Mouse (Mus musculus) frontal cortex, adult 2 months (tissue): ENCODE measurements around the gene Hpca. TPM values are rescaled to one million over a fixed set of nuclear protein-coding genes. Genes with fewer than 3 reads are reported as not detected.

Experiments used
- DNase-seq, 2 experiments: peaks; one replicate each; pipeline ENCODE4 v3.0.0; 2022; ENCODE audit warnings: low spot score in 1 of 2; ENCODE audit errors: extremely low spot score in 1 of 2
- polyA plus RNA-seq: library from polyadenylated mRNA; depleted of rRNA; stranded (reverse); fragments of >200 nt; gene quantifications from 2 replicates; pipeline ENCODE4 v1.2.3, GENCODE M21; 2012

Gene Hpca
- polyA plus RNA-seq, 1 experiment: 560 TPM

DNA sequence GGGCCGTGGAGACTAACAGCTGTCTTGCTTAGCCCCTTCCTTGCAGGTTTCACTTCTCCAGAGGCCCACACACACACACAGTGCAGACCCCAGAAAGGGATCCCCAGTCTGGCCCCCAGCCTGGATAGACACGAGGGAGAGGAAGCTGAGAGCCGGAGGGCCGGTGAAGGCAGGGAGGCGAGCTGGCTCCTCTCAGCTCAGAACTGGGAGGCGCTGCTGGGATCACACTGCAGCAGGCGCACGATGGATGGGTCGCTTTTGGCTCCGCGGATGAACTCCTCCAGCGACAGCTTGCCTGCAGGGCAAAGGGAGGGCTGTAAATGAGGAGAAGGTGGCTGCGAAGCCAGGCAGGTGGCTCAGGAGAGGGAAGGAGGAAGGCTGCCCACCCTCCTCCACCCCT, 9.6 kb downstream of the Hpca start:
- no peak for DNase-seq

DNA sequence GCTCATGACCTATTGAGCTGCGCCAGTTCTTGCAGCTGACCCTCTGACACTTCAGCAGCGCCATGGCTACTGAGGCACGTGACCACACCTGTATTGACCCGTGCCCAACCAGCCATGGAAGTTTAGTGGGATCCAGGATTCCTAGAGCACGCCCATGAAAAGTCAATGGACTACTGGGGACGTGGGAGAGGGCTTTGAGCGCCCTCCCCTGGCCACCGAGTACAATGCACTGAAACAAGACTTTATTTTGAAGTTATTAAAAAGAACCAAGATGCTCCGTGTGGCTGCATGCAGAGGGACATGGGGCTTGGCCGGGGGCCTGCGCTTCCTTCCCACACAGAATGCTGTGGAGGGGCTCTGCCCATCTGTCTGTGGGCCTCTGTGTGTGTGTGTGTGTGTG, 10.5 kb downstream of the Hpca start:
- no peak for DNase-seq

DNA sequence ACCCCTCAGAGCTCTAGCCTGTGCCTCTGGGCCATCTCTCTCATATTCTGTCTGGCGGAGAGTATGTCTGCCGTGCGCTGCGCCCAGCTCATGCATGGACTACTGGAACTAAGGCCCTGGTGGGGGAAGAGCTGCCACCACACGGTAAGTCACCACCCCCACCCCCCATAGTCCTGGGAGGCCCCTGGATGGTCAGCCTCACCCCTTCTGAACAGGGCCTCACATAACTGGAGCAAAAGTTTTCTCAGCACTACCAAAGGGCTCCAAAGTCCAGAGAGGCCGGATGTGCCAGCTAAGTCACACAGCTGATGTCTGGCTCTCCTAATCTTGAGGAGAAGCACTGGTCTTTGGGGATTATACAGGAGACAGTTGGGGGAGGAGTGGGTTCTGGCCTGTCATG, 11.0 kb downstream of the Hpca start:
- no peak for DNase-seq

DNA sequence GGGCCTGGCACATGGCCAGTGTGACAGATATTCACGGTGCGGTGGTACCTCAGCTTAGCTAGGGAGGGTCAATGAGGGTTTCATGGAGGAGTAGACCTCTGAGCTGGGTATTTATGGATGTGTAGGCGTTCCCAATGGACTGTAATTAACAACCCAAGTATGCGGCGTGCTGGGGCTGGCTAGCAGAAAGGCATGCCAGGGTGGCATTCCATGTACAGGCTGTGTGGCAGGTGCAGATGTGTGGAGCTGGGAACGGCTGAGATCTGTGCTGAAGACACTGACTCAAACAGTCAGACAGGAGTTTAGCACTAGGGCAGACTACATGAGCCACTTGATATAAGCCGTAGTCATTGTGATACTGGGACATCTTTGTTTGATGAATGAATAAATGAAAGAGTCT, 13.2 kb downstream of the Hpca start:
- no peak for DNase-seq

DNA sequence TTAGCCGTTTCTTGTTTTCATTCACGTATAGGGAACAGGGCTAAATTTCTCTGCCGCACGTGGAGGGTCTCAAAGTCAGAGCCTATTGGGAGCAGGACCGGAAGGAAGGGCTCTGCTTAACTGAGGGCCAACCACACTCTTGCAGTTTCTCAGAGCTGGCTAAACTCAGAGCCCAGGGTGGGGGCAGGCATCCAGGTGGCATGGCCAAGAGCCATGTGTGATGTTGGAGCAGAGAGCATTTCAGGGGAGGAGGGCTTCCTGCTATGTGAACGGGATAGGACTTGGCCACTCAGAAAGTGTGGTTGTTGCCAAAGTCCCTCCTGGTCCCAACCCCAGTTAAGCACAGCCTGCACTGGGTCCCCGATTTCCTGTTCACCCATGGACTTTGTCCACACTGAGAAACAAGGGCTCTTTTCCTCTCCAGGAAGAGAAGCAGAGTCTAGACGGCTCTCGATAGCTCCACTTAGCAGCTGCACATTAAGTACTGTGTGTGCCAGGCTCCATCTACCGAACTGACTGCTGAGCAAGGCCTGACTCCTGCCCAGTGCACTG, 14.4 kb downstream of the Hpca start:
- no peak for DNase-seq

DNA sequence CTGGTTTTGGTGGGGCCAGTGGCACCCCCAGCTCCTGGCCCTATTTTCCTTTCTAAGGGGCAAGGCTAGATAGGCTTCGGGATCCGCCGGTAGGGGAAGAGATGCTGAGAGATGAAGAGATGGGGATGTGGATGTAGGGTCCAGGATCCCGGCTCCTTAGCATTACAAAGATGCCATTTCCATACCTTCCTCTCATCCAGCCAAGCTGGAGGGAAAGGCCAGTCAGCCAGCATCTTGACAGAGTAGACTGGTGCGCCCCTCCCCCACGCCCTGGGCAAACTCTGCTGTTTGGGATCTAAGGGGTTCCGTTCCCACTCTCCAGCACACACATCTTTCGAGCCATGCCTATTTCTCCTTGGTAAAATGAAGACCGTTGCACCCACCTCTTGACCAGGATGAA, 15.8 kb downstream of the Hpca start:
- no peak for DNase-seq

DNA sequence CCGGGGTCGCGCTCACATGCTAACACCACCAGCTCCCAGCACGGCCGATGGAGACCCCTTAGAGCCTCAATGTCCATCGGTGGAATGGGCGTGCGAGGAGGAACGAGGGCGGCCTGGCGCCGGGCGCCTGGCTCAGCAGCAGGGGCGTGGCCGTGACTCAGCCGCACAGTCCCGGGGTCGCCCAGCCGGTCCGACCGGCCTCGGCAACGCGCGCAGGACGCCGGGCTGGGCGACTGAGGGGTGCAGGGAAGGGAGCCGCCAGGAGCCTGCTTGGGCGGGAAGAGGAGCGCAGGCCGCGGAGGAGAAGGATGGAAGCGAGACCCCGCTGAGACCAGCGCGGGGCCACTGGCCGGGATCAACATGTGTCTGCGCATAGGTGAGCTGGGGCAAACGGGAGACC, 16.5 kb downstream of the Hpca start, which contains the start of gene Tmem54:
TSS of gene Tmem54 (plus strand) at position 193 of the 400 bp plus-strand sequence.
- DNase-seq: no peak

DNA sequence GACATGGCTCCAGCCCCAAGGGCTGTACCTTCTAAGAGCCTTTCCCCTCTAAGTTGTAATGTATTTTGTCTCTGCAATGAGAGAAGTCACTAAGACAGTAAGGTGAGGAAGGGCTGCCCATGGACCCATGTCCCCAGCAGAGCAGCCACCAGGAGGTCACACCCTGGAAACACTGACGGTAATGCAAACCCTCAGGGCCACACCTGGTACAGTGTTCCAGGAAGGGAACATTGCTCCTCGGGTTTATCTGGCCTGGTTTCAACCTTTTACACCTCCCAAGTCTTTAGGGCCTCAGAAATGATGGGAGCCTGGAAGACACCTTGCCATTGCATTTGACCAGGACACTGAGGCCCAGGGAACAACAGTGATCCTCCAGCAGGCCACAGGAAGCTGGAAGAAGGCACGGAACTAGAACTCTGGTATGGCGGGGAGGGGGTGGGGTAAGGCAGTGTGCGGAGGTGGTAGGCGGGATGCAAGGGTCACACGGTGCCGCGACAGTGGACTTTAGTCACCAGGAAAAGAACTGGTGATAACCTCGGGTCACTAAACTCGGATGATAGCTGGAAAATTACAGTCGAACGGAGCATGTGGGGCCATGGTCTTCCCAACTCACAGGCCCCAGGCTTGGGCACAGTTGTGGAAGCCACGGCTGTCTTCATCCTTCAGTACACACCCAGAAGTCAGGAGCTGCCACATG, 19.6 kb downstream of the Hpca start:
- DNase-seq: no peak

DNA sequence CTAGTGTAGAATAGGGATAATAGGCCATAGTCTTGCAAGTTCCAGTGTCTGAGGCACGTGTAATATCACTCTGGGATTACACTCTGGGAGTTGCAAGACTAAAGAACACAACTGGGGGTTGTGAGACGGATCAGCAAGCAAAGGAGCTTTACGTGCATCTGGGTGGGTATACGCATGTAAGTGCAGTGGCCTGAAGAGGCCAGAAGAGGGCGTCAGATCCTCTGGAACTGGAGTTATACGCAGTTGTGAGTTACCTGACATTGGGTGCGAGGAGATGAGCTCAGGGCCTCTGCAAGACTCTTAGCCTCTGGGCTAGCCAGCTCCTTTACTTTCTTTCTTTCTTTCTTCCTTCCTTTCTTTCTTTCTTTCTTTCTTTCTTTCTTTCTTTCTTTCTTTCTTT, 24.8 kb downstream of the Hpca start:
- no peak for DNase-seq

DNA sequence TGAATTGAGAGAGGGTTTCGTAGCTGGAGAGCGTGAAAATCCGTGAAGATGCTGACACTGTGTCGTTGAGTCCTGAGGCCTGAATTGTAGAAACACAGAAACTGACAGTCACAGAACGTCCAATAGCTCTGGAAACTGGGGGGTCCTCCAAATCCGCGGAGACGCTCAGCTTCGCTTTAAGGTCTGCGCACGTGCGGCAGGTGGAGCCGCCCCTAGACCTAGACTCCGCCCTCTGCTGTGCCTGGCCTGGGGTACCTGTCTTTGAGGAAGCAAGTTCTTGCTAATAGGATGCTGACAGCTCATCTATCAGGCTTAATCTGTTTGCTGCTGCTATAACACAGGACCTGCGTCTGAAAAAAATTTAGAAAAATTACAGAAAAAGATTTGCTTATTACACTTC, 26.6 kb downstream of the Hpca start:
- no peak for DNase-seq

DNA sequence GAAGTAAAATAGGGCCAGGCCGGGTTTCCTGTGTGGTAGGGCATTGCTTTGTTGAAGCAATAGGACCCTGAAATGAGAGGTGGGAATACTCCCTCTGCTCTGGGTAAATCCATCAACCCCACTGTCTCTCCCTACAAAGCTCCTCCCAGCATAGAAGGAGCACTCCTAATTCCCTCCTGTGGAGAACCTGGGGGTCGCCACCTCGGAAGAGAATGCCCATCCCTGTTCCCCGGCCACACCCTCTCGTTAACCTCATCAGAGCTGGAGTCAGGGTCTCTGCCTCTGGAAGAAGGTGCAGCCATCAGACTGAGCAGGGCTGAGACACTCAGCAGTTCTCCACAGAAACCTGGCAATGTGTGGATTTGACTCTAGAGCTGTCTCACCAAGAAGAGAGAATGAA, 34.0 kb downstream of the Hpca start:
- no peak for DNase-seq

DNA sequence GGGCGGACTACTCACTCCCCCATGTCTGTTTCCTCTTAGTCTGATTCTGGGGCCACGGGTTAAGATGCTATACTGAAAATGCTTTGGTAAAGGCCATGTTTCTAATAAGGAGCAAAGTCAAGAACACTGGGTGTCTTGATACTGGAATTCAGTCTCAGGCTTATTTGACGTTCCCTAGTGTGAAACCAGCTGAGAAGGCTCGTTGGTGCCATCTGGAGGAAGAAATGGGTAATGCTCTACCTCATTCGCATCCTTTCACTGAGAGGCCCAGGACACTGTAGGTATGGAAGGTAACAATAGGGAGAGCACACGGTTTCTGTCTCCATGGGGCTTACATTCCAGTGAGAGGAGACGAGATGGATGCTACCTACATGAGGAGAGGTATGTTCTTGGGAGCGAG, 35.8 kb downstream of the Hpca start:
- peak in 1 of 2 experiments; percentile 91 for DNase-seq

DNA sequence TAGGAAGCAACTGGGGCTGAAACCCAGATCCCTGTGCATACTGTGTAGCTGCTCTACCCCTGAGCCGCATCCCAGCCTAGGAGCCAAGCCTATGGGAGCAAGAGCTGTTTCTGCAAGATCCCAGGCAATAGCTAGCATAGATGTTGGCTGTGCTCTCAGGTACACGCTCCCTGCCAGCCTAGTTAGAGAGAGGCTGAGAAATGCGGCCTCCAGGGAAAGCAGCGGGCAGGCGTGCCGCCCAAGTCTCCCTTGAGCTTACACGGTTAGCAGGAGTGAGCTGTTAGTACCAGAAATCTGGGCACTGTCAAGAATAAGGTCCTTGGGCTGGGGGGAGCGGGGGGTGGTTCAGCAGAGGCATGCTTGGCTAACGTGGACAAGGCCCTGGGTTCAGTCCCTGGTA, 36.9 kb downstream of the Hpca start:
- no peak for DNase-seq

DNA sequence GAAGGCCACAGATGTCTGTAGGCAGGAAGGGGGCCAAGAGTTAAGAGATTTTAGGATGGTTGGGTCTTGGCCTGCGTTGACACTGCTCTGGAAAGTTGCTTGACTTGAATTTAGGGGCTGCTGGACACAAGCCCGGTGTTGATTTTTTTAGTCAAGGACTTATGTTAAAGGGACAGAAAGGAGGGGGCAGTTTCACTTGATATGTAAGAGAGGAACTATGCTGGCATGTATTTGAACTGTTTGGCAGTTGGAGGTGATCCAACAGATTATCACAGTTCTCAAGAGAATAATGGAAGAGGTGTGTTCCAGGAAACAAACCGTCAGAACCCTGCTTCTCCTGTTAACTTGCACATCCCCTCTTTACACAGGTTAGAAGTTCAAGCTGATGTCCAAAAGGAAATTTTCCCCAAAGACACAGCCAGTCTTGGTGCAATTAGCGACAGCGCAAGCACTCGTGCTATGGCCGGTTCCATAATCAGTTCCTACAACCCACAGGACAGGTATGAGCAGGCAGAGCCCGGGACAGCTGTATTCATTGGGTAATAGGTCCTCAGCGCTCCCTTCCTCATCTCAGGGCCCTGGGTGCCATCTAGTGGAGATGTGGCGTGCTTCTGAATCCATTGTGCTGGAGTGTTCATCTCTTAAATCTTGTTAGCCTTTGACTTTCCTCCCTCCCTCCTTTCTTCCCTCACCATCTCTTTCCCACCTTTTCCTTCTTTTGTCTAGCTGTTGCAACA, 39.3 kb downstream of the Hpca start:
- peak; percentile 19 to 78 for DNase-seq

DNA sequence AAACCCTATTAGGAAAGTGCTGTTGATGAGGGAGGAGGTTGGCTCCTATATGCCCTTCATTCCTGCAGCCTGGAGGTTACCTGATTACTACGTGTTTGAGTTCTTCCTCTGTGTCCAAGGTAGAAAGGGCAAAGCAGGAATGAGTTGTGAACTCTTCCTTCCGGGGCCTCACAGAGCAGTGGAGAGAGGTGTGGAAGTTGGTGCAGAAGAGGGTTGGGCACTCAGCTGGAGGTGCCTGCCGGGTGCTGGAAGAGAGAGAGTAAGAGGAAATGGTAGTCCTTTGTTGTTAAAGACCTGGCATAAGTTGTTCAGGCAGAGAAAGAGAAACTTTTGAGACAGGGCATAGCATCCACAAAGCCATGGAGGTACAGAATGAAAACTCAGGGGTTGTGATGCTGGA, 39.9 kb downstream of the Hpca start:
- DNase-seq: no peak

DNA sequence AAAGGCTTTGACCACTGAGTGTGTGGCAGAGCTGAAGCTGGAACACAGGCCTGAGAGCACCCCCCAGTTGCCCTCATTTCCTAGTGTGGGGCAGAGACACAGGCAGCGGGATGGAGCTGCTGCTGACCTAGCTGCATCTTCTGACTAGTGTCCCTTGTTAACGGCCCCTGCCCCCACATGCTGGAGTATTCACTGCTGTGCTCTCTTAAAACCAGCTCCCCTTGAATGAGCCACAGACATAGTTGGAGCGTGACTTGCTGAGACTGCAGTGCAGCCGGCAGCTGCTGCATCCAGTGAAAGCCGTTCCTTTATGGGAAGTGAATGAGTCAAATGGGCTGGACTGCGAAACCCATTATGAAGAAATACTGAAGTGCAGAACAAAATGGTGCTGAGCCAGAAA, 40.3 kb downstream of the Hpca start:
- DNase-seq: peak in 1 of 2 experiments; percentile 39

DNA sequence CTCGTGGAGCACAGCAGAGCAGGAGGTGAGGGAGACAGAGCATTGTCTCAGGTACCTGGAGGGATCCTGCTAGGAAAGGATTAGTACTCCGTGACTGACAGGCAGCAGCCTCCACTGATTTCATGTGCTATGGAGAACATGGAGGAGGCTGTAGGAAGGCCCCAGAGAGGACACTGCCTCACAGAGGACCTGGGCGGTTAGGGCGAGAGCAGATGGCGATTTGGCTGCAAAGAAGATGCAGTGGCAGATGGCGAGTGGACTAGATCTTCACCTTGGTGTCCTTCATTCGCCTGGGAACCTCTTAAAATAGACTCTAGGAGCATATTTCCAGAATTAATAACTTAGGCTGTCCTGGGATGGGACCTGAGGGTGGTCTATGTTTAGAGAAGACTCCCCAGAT, 40.8 kb downstream of the Hpca start:
- DNase-seq: no peak

DNA sequence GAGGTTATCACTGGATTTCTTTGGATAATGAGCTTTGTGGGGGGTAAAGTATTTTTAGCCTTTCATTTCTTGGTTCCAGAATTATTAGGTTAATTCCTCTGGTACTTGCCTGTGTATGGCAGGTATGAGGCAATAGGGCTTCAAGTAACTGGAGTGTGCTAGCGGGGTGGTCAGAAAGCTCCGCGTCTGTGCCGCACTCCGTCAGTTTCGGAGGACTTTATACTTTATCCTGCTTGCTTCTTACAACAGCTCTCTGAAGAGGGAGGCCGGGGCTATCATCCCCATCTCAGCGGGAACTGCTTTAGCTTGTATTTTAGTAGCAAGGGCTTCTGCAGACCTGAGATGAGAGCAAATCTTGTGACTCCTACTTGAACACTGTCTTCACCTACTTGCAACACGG, 42.7 kb downstream of the Hpca start:
- no peak for DNase-seq

DNA sequence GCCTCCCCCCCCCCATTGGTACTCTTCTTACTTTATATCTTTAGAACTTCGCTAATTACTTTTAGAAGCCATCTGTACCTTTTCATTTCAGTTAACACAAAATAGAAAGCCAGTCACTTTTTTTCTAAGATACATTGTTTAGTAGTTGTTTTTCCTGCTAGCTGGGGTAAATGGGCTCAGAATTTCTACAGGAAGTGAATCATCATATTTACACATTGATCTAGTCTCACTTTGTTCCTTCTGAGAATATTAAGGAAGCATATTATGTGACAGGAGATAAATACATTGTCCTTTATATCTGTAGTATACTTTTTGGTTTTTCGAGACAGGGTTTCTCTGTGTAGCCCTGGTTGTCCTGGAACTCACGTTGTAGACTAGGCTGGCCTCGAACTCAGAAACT, 53.0 kb downstream of the Hpca start:
- no peak for DNase-seq

DNA sequence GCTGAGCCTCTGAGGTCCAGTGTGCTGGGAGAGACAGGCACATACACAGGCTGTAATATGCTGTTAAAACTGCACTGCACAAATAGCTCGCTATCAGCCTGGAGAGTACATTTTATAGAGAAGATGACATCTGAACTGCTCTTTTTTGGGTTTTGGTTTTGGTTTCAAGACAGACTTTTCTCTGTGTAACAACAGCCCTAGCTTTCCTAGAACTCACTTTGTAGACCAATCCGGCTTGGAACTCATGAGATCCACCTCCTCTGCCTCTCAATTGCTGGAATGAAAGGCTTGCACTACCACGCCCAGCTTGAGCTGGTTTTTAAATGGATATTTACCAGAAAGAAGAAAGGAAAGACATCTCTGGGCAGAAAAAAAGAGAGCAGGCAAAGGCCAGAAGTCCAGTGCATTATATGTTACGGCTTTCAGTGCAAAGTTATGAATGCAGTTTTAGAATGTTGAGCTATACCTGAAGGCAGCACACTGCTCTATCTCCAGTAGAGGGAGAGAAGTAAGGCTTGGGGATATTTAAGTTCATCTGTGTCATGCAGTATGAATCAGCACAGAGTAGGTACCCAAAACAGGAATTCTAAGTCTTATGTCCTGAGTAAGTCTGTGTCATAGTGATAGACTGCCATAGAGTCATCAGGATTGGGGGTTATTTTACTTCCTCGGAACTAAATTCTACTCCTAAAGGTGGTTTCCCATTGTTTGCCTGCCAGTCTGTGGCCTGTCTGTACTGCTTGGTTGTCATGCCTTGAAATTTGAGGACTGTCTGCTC, 54.0 kb downstream of the Hpca start:
- DNase-seq: no peak

DNA sequence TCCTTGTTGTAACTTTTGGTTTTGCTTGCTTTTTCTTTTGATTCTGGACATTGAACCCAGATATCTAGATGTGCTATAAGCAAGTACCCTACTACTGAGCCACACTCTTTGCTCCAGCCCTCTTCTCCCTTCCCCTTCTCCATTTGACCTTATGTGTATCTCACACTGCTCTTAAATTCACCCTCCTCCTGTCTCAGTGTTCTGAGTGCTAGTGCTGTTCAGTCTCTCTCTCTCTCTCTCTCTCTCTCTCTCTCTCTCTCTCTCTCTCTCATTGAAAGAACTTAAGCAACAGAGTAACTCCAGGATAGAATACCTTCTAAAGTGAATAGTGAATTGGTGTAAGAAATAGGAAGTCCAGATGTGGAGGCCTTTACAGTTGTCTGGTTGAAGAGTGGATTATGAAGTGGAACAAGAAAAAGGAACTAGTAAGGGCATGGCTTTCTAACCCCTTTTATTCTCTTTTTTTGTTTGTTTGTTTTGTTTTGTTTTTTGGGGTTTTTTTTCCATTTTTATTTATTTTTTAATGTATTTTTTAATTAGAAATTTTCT, 56.1 kb downstream of the Hpca start:
- DNase-seq: no peak
